Mouse (Mus musculus): ENCODE measurements at regions not wholly inside any gene's neighbourhood (a gene's known extent, or its start where the extent isn't known, plus 50 kb on each side); places are given as distances from the start of the nearest gene placed in this dataset.

- Histone ChIP-seq H3K9me3 (ENCODE audit: low read length) (peaks cover 3% of the 10 kb centered on the region; the same call in 1 of the 2 replicates), H3K36me3 (ENCODE audit: insufficient read depth, low read length) (no peaks in the 10 kb centered on the region), H3K27me3 (ENCODE audit: insufficient read depth, low read length) (no peaks in the 10 kb centered on the region), H3K4me3 (replicated peaks; ENCODE audit: low read length) (no peak overlapping the region), H3K4me1 (replicated peaks; ENCODE audit: low read depth, low read length) (no peaks in the 10 kb centered on the region)
- TF ChIP-seq NANOG (IDR thresholded peaks at IDR 0.05; ENCODE audit: borderline replicate concordance, low read length) (no peak), POU5F1 (IDR thresholded peaks at IDR 0.05; ENCODE audit: borderline replicate concordance, low read length) (no peak), CTCF (conservative IDR thresholded peaks at IDR 0.05; ENCODE audit: low read length) (no peak)
These were observed 401.2 kb upstream of the Nr2f2 start for GRCm38 (mm10) chr7:70767697-70768096.

- Histone ChIP-seq H3K27me3 (ENCODE audit: insufficient read depth, low read length) (no peaks in the 10 kb centered on the region), H3K36me3 (ENCODE audit: insufficient read depth, low read length) (no peaks in the 10 kb centered on the region), H3K4me1 (replicated peaks; ENCODE audit: low read depth, low read length) (peaks cover 19% of the 10 kb centered on the region), H3K4me3 (replicated peaks; ENCODE audit: low read length) (no peak overlapping the region), H3K9me3 (ENCODE audit: low read length) (no peaks in the 10 kb centered on the region)
- no peak for TF ChIP-seq POU5F1 (IDR thresholded peaks at IDR 0.05; ENCODE audit: borderline replicate concordance, low read length)
- TF ChIP-seq NANOG (IDR thresholded peaks at IDR 0.05; ENCODE audit: borderline replicate concordance, low read length): no peak
- TF ChIP-seq CTCF (conservative IDR thresholded peaks at IDR 0.05; ENCODE audit: low read length): no peak
These were observed 390.1 kb upstream of the Nr2f2 start for GRCm38 (mm10) chr7:70756676-70757075.

- H3K4me1 ChIP-seq (replicated peaks; ENCODE audit: low read depth, low read length): peaks cover 19% of the 10 kb centered on the region
- no peak overlapping the region for H3K4me3 ChIP-seq (replicated peaks; ENCODE audit: low read length)
- no peaks in the 10 kb centered on the region for H3K36me3 ChIP-seq (ENCODE audit: insufficient read depth, low read length)
- no peaks in the 10 kb centered on the region for H3K27me3 ChIP-seq (ENCODE audit: insufficient read depth, low read length)
- H3K9me3 ChIP-seq (ENCODE audit: low read length): no peaks in the 10 kb centered on the region
- no peak for TF ChIP-seq NANOG (IDR thresholded peaks at IDR 0.05; ENCODE audit: borderline replicate concordance, low read length)
- TF ChIP-seq POU5F1 (IDR thresholded peaks at IDR 0.05; ENCODE audit: borderline replicate concordance, low read length): no peak
- TF ChIP-seq CTCF (conservative IDR thresholded peaks at IDR 0.05; ENCODE audit: low read length): no peak
These were observed 388.3 kb upstream of the Nr2f2 start for GRCm38 (mm10) chr7:70754826-70755225.

GRCm38 (mm10) chr7:70752802-70753218, 386.3 kb upstream of the Nr2f2 start:
- Histone ChIP-seq H3K27me3 (ENCODE audit: insufficient read depth, low read length) (no peaks in the 10 kb centered on the region), H3K36me3 (ENCODE audit: insufficient read depth, low read length) (no peaks in the 10 kb centered on the region), H3K4me3 (replicated peaks; ENCODE audit: low read length) (no peak overlapping the region), H3K4me1 (replicated peaks; ENCODE audit: low read depth, low read length) (peaks cover 19% of the 10 kb centered on the region), H3K9me3 (ENCODE audit: low read length) (no peaks in the 10 kb centered on the region)
- TF ChIP-seq CTCF (conservative IDR thresholded peaks at IDR 0.05; ENCODE audit: low read length) (no peak), POU5F1 (IDR thresholded peaks at IDR 0.05; ENCODE audit: borderline replicate concordance, low read length) (no peak), NANOG (IDR thresholded peaks at IDR 0.05; ENCODE audit: borderline replicate concordance, low read length) (no peak)

- 0 out of 2 replicates have a peak, but pooled peaks cover 3% of the 10 kb centered on the region for H3K9me3 ChIP-seq (ENCODE audit: low read length)
- H3K36me3 ChIP-seq (ENCODE audit: insufficient read depth, low read length): no peaks in the 10 kb centered on the region
- TF ChIP-seq CTCF (conservative IDR thresholded peaks at IDR 0.05; ENCODE audit: low read length) (no peak), NANOG (IDR thresholded peaks at IDR 0.05; ENCODE audit: borderline replicate concordance, low read length) (no peak), POU5F1 (IDR thresholded peaks at IDR 0.05; ENCODE audit: borderline replicate concordance, low read length) (no peak)
These were observed 382.3 kb upstream of the Nr2f2 start for GRCm38 (mm10) chr7:70748884-70749283.

GRCm38 (mm10) chr7:70748345-70748744, 381.8 kb upstream of the Nr2f2 start:
- Histone ChIP-seq H3K4me3 (replicated peaks; ENCODE audit: low read length) (no peak overlapping the region), H3K4me1 (replicated peaks; ENCODE audit: low read depth, low read length) (peaks cover 5% of the 10 kb centered on the region; the same call in 1 of the 2 replicates), H3K36me3 (ENCODE audit: insufficient read depth, low read length) (no peaks in the 10 kb centered on the region), H3K27me3 (ENCODE audit: insufficient read depth, low read length) (no peaks in the 10 kb centered on the region), H3K9me3 (ENCODE audit: low read length) (0 out of 2 replicates have a peak, but pooled peaks cover 3% of the 10 kb centered on the region)
- TF ChIP-seq POU5F1 (IDR thresholded peaks at IDR 0.05; ENCODE audit: borderline replicate concordance, low read length): no peak
- no peak for TF ChIP-seq NANOG (IDR thresholded peaks at IDR 0.05; ENCODE audit: borderline replicate concordance, low read length)
- no peak for TF ChIP-seq CTCF (conservative IDR thresholded peaks at IDR 0.05; ENCODE audit: low read length)

More at GRCm38 (mm10) chr7:70748884-70749283, 382.3 kb upstream of the Nr2f2 start:
- H3K4me1 ChIP-seq (replicated peaks; ENCODE audit: low read depth, low read length): peaks cover 5% of the 10 kb centered on the region; the same call in 1 of the 2 replicates
- no peak overlapping the region for H3K4me3 ChIP-seq (replicated peaks; ENCODE audit: low read length)
- H3K27me3 ChIP-seq (ENCODE audit: insufficient read depth, low read length): no peaks in the 10 kb centered on the region

- peaks cover 9% of the 10 kb centered on the region; the same call in 1 of the 2 replicates for H3K9me3 ChIP-seq (ENCODE audit: low read length)
- TF ChIP-seq POU5F1 (IDR thresholded peaks at IDR 0.05; ENCODE audit: borderline replicate concordance, low read length): no peak
- no peak for TF ChIP-seq CTCF (conservative IDR thresholded peaks at IDR 0.05; ENCODE audit: low read length)
- no peak for TF ChIP-seq NANOG (IDR thresholded peaks at IDR 0.05; ENCODE audit: borderline replicate concordance, low read length)
- H3K36me3 ChIP-seq (ENCODE audit: insufficient read depth, low read length): no peaks in the 10 kb centered on the region
- no peaks in the 10 kb centered on the region for H3K27me3 ChIP-seq (ENCODE audit: insufficient read depth, low read length)
- H3K4me3 ChIP-seq (replicated peaks; ENCODE audit: low read length): no peak overlapping the region
- H3K4me1 ChIP-seq (replicated peaks; ENCODE audit: low read depth, low read length): no peaks in the 10 kb centered on the region
These were observed 377.8 kb upstream of the Nr2f2 start for GRCm38 (mm10) chr7:70744296-70744695.

GRCm38 (mm10) chr7:70735591-70735990, 369.1 kb upstream of the Nr2f2 start:
- Histone ChIP-seq H3K9me3 (ENCODE audit: low read length) (peaks cover 5% of the 10 kb centered on the region; the same call in 1 of the 2 replicates), H3K4me3 (replicated peaks; ENCODE audit: low read length) (no peak overlapping the region), H3K4me1 (replicated peaks; ENCODE audit: low read depth, low read length) (no peaks in the 10 kb centered on the region), H3K27me3 (ENCODE audit: insufficient read depth, low read length) (no peaks in the 10 kb centered on the region; the same call in none of the 2 replicates), H3K36me3 (ENCODE audit: insufficient read depth, low read length) (no peaks in the 10 kb centered on the region)
- TF ChIP-seq CTCF (conservative IDR thresholded peaks at IDR 0.05; ENCODE audit: low read length): no peak
- TF ChIP-seq POU5F1 (IDR thresholded peaks at IDR 0.05; ENCODE audit: borderline replicate concordance, low read length): no peak
- TF ChIP-seq NANOG (IDR thresholded peaks at IDR 0.05; ENCODE audit: borderline replicate concordance, low read length): no peak

GRCm38 (mm10) chr7:70733501-70733900, 367.0 kb upstream of the Nr2f2 start:
- no peaks in the 10 kb centered on the region; the same call in none of the 2 replicates for H3K27me3 ChIP-seq (ENCODE audit: insufficient read depth, low read length)
- no peaks in the 10 kb centered on the region for H3K36me3 ChIP-seq (ENCODE audit: insufficient read depth, low read length)
- TF ChIP-seq NANOG (IDR thresholded peaks at IDR 0.05; ENCODE audit: borderline replicate concordance, low read length): no peak
- no peak for TF ChIP-seq CTCF (conservative IDR thresholded peaks at IDR 0.05; ENCODE audit: low read length)
- no peak for TF ChIP-seq POU5F1 (IDR thresholded peaks at IDR 0.05; ENCODE audit: borderline replicate concordance, low read length)
- no peak overlapping the region for H3K4me3 ChIP-seq (replicated peaks; ENCODE audit: low read length)
- no peaks in the 10 kb centered on the region for H3K9me3 ChIP-seq (ENCODE audit: low read length)
- no peaks in the 10 kb centered on the region for H3K4me1 ChIP-seq (replicated peaks; ENCODE audit: low read depth, low read length)

Data from E14TG2a.4 (cell line).